ENCODE assay signal across 8 mouse cellular contexts in genomic region chr5:136442238-136443187, GRCm38 (mm10).
A peak's percentile ranks its signal among the peaks of the same experiment; 100 is the strongest.
DNase-seq lines count a peak whose midpoint lies in the region; ATAC-seq and TF ChIP-seq lines count a peak whose summit lies in the region.

No protein-coding gene starts in this region.

- no peaks in the 10 kb centered on the region for H3K36me3 ChIP-seq in heart, embryonic 15.5 days
- H3K36me3 ChIP-seq in midbrain, embryonic 13.5 days = peaks cover 6% of the 10 kb centered on the region; the same call in 1 of the 2 replicates

- DNase-seq in gastrocnemius, adult 2 months = peak; percentile 53
- DNase-seq in gastrocnemius, adult 8-10 months (ENCODE audit: low spot score in 2 of 2) = no peak
- DNase-seq in A20 (ENCODE audit: low read depth, low spot score) (peak; percentile 72), MN1 (ENCODE audit: low spot score) (no peak)
- DNase-seq in left cerebral cortex, adult 8-10 months (ENCODE audit: low spot score in 2 of 2) = no peak
- no peak for DNase-seq in frontal cortex, adult 2 months (ENCODE audit: extremely low spot score in 1 of 2, low spot score in 1 of 2)

- no peaks in the 10 kb centered on the region for H3K9me3 ChIP-seq in heart, embryonic 15.5 days (replicated peaks)
- H3K9me3 ChIP-seq in midbrain, embryonic 13.5 days = no peaks in the 10 kb centered on the region

- peaks cover 37% of the 10 kb centered on the region for H3K4me1 ChIP-seq in heart, embryonic 15.5 days (replicated peaks)
- peaks cover 12% of the 10 kb centered on the region for H3K4me1 ChIP-seq in midbrain, embryonic 13.5 days (replicated peaks)

- no peak overlapping the region for H3K4me3 ChIP-seq in gastrocnemius, adult 2 months
- no peak overlapping the region for H3K4me3 ChIP-seq in heart, embryonic 15.5 days
- H3K4me3 ChIP-seq in midbrain, embryonic 13.5 days (replicated peaks) = no peak overlapping the region

- no peak overlapping the region for H3K4me2 ChIP-seq in heart, embryonic 15.5 days
- no peak overlapping the region for H3K4me2 ChIP-seq in midbrain, embryonic 13.5 days (replicated peaks)

- H3K27me3 ChIP-seq in heart, embryonic 15.5 days = no peaks in the 10 kb centered on the region
- no peaks in the 10 kb centered on the region for H3K27me3 ChIP-seq in midbrain, embryonic 13.5 days

- intact Hi-C loops in gastrocnemius, adult 2 months (cut with DNase I) = no loop called here

- no peak for ATAC-seq in heart, embryonic 15.5 days (replicated peaks; ENCODE audit: insufficient number of reproducible peaks, insufficient read depth, low FRiP score, low read depth)
- 0 out of 2 replicates have a peak, but pooled peaks have one; percentile 40 for ATAC-seq in midbrain, embryonic 13.5 days

- H3K9ac ChIP-seq in heart, embryonic 15.5 days = no peak overlapping the region
- no peak overlapping the region for H3K9ac ChIP-seq in midbrain, embryonic 13.5 days (replicated peaks)

- H3K27ac ChIP-seq in gastrocnemius, adult 2 months = peak overlapping the region; percentile 63
- peak overlapping the region; percentile 23; the same call in 1 of the 2 replicates for H3K27ac ChIP-seq in heart, embryonic 15.5 days
- peak overlapping the region; percentile 32; the same call in 1 of the 2 replicates for H3K27ac ChIP-seq in midbrain, embryonic 13.5 days

- WGBS in heart, embryonic 15.5 days = 43% methylated on average over 11 of the region's 11 CpGs
- 63% methylated on average over 11 of the region's 11 CpGs for WGBS in midbrain, embryonic 13.5 days

- TF ChIP-seq CTCF in gastrocnemius, adult 2 months (IDR thresholded peaks at IDR 0.05) = no peak

Comparison
In these comparisons a context has a peak if more than half of its experiments do, and no peak if none do; other contexts are left out.
1. DNase-seq: peak in gastrocnemius, adult 2 months (single experiment) and A20 (single experiment); none in gastrocnemius, adult 8-10 months (0 of 2), left cerebral cortex, adult 8-10 months (0 of 2), frontal cortex, adult 2 months (0 of 2) and MN1 (single experiment).
2. Peak in every context shown above with its lines, with median percentiles within 50 percentile points of each other: H3K27ac ChIP-seq.